Mouse (Mus musculus) stomach, embryonic 14.5 days (tissue): ENCODE measurements around the gene Uck1. TPM values are rescaled to one million over a fixed set of nuclear protein-coding genes. Genes with fewer than 3 reads are reported as not detected.

Source experiments
- ATAC-seq: fragments of 200-750 bp; cut with Nextera tagmentation; 2 replicates; pipeline ENCODE4 v1.8.0; 2017; ENCODE audit warnings: low read depth, moderate TSS enrichment; ENCODE audit not compliant: insufficient number of reproducible peaks, insufficient read depth, low FRiP score
- H3K27ac ChIP-seq: fragments of 300-500 bp; sonication (generic); 2 replicates; pipeline ENCODE4 v1.5.1; 2014; ENCODE audit warnings: mild to moderate bottlenecking, low read length, moderate library complexity, mixed read lengths
- H3K27me3 ChIP-seq: fragments of 300-500 bp; sonication (generic); 2 replicates; pipeline ENCODE4 v1.6.1; 2014; ENCODE audit warnings: low read length, control low read depth, mixed read lengths; ENCODE audit not compliant: control insufficient read depth, insufficient read depth
- H3K36me3 ChIP-seq: fragments of 300-500 bp; sonication (generic); 2 replicates; pipeline ENCODE4 v1.6.1; 2014; ENCODE audit warnings: mild to moderate bottlenecking, control low read depth, low read length, moderate library complexity, mixed read lengths; ENCODE audit not compliant: control insufficient read depth, insufficient read depth
- H3K4me1 ChIP-seq: fragments of 300-500 bp; sonication (generic); 2 replicates; pipeline ENCODE4 v1.6.1; 2014; ENCODE audit warnings: low read length, control low read depth, mixed read lengths; ENCODE audit not compliant: control insufficient read depth, insufficient read depth
- H3K4me2 ChIP-seq: fragments of 300-500 bp; sonication (generic); replicated peaks from 2 replicates; pipeline ENCODE4 v1.6.1; 2014; ENCODE audit warnings: low read depth, low read length, control low read depth
- H3K4me3 ChIP-seq: fragments of 300-500 bp; sonication (generic); 2 replicates; pipeline ENCODE4 v1.5.1; 2014; ENCODE audit warnings: low read depth, low read length, control low read depth
- H3K9ac ChIP-seq: fragments of 300-500 bp; sonication (generic); replicated peaks from 2 replicates; pipeline ENCODE4 v1.6.1; 2014; ENCODE audit warnings: low read depth, mild to moderate bottlenecking, control low read depth, low read length, moderate library complexity, mixed read lengths
- H3K9me3 ChIP-seq: fragments of 300-500 bp; sonication (generic); 2 replicates; pipeline ENCODE4 v1.6.1; 2016; ENCODE audit warnings: low read depth, low read length, control low read depth; ENCODE audit not compliant: control insufficient read depth
- WGBS: fragments of 180-500 bp; shearing (Covaris S2); extraction: QIAGEN DNeasy Blood & Tissue Kit; methylation state at CpG from one replicate; pipeline ENCODE4 v1.1.7; 2014; 5-methylcytosine and 5-hydroxymethylcytosine counted together
- polyA plus RNA-seq: library from polyadenylated mRNA; unstranded; fragments of >200 nt; fragmentation: Nextera tagmentation; extraction: Ambion mirVana; gene quantifications from 2 replicates; pipeline ENCODE4 v1.2.1, GENCODE M21; 2014

The Uck1 gene
- polyA plus RNA-seq, 1 experiment from 2014 or later: 65.3 TPM

DNA sequence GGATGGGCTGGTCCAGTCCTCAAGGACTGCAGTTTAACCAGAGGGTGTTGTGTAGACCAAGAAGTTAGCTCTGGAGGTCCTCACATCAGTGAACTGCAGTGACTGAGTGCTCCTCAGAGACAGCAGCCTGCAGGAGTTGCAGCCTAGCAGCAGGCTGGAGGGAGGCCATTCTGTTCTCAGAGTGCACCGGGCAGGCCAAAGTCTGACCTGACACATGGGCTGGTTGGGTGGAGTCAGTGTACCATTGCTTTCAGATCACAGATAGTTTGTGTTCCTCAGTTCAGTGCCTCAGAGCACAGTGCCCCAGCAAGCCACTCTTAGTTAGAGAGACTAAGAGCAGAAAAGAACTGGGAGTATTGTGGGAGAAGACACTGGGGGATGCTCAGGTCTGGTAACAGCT is 52.3 kb downstream of the Uck1 start:
- H3K4me3 ChIP-seq: no peak overlapping the region
- H3K4me1 ChIP-seq: no peaks in the 10 kb centered on the region
- H3K27me3 ChIP-seq: no peaks in the 10 kb centered on the region
- no peak overlapping the region for H3K4me2 ChIP-seq
- H3K27ac ChIP-seq: no peak overlapping the region
- H3K36me3 ChIP-seq: peaks cover 97% of the 10 kb centered on the region
- no peak overlapping the region for H3K9ac ChIP-seq
- 90% methylated on average over 1 of the region's 1 CpGs for WGBS
- no peaks in the 10 kb centered on the region for H3K9me3 ChIP-seq
- ATAC-seq: no peak

Other genes starting within 250 kb of the Uck1 start
- gene Fam78a, start 175.3 kb downstream of the Uck1 start, polyA plus RNA-seq: 1.2 and 1.5 TPM in 2 replicates
- gene Plpp7, start 164.6 kb downstream of the Uck1 start, polyA plus RNA-seq: 3.3 and 4.5 TPM in 2 replicates
- 54.2 and 59.8 TPM in 2 replicates for gene Prrc2b, start 109.1 kb downstream of the Uck1 start, polyA plus RNA-seq
- gene Pomt1, start 23.6 kb downstream of the Uck1 start, polyA plus RNA-seq: 28.2 TPM in 2 replicates
- gene Golga2, start 27.2 kb upstream of the Uck1 start, polyA plus RNA-seq: 23.1 and 24.3 TPM in 2 replicates
- 137 and 143 TPM in 2 replicates for gene Swi5, start 27.9 kb upstream of the Uck1 start, polyA plus RNA-seq
- 44.7 and 45.4 TPM in 2 replicates for gene Ciz1, start 92.2 kb upstream of the Uck1 start, polyA plus RNA-seq
- gene Dnm1, start 93.2 kb upstream of the Uck1 start, polyA plus RNA-seq: 20.5 and 22.6 TPM in 2 replicates
- 35.0 and 46.3 TPM in 2 replicates for gene 1110008P14Rik, start 121.8 kb upstream of the Uck1 start, polyA plus RNA-seq
- 3.7 and 6.8 TPM in 2 replicates for gene Lcn2, start 128.1 kb upstream of the Uck1 start, polyA plus RNA-seq
- 28.1 and 30.5 TPM in 2 replicates for gene Ptges2, start 135.7 kb upstream of the Uck1 start, polyA plus RNA-seq
- 5.6 TPM in 2 replicates for gene Naif1, start 190.3 kb upstream of the Uck1 start, polyA plus RNA-seq
- 13.7 and 14.1 TPM in 2 replicates for gene Slc25a25, start 191.3 kb upstream of the Uck1 start, polyA plus RNA-seq